Mouse (Mus musculus) myocyte (in vitro differentiated cells): ENCODE measurements around the gene Ttc6. TPM values are rescaled to one million over a fixed set of nuclear protein-coding genes. Genes with fewer than 3 reads are reported as not detected.

Experiments used
- H3K27me3 ChIP-seq: one replicate; pipeline ENCODE4 v1.6.1; 2011; ENCODE audit not compliant: control insufficient read depth, insufficient read depth, insufficient read length
- H3K36me3 ChIP-seq: one replicate; pipeline ENCODE4 v1.6.1; 2011; ENCODE audit not compliant: control insufficient read depth, insufficient read depth
- H3K4me2 ChIP-seq: one replicate; pipeline ENCODE4 v1.6.1; 2011; ENCODE audit warnings: low read depth, control low read depth
- H3K4me3 ChIP-seq: one replicate; pipeline ENCODE4 v1.5.1; 2011; ENCODE audit warnings: mild to moderate bottlenecking, control low read depth, moderate library complexity
- H3K79me2 ChIP-seq: one replicate; pipeline ENCODE4 v1.6.1; 2011; ENCODE audit not compliant: control insufficient read depth, insufficient read depth
- H3ac ChIP-seq: one replicate; pipeline ENCODE4 v1.6.1; 2011; ENCODE audit not compliant: control insufficient read depth, insufficient read length
- CEBPB ChIP-seq: IDR thresholded peaks from 2 replicates; pipeline ENCODE4 v1.6.1; 2011; ENCODE audit warnings: mild to moderate bottlenecking, moderate library complexity; ENCODE audit not compliant: poor library complexity, insufficient read depth, severe bottlenecking
- E2F4 ChIP-seq: IDR thresholded peaks from one replicate; pipeline ENCODE4 v1.6.1; 2011; ENCODE audit warnings: mild to moderate bottlenecking, control low read depth, moderate library complexity; ENCODE audit not compliant: insufficient read depth
- MAX ChIP-seq: IDR thresholded peaks from one replicate; pipeline ENCODE4 v1.6.1; 2011; ENCODE audit warnings: low read depth, mild to moderate bottlenecking, control low read depth
- MYOD1 ChIP-seq, 3 experiments: IDR thresholded peaks; one replicate each; pipeline ENCODE4 v1.6.1; 2011; ENCODE audit warnings: control low read depth in 2 of 3, low read depth in 2 of 3, mild to moderate bottlenecking in 2 of 3, moderate library complexity in 1 of 3; ENCODE audit not compliant: insufficient read length in 2 of 3, control insufficient read depth in 1 of 3
- MYOG ChIP-seq, 3 experiments: IDR thresholded peaks; one replicate each; pipeline ENCODE4 v1.6.1; 2011; ENCODE audit warnings: control low read depth in 2 of 3, low read depth in 2 of 3, mild to moderate bottlenecking in 2 of 3; ENCODE audit not compliant: insufficient read length in 2 of 3, control insufficient read depth in 1 of 3, insufficient read depth in 1 of 3
- POLR2A ChIP-seq: IDR thresholded peaks from one replicate; pipeline ENCODE4 v1.6.1; 2011; ENCODE audit warnings: low read depth, mild to moderate bottlenecking, control low read depth, moderate library complexity; ENCODE audit not compliant: insufficient read length
- POLR2AphosphoS2 ChIP-seq: IDR thresholded peaks from one replicate; pipeline ENCODE4 v1.6.1; 2011; ENCODE audit warnings: low read depth, control low read depth; ENCODE audit not compliant: insufficient read length
- REST ChIP-seq: IDR thresholded peaks from one replicate; pipeline ENCODE4 v1.6.1; 2011; ENCODE audit warnings: mild to moderate bottlenecking, control low read depth, moderate library complexity; ENCODE audit not compliant: insufficient read depth, insufficient read length
- SRF ChIP-seq: IDR thresholded peaks from one replicate; pipeline ENCODE4 v1.6.1; 2011; ENCODE audit warnings: low read depth; ENCODE audit not compliant: control insufficient read depth, insufficient read length
- TCF12 ChIP-seq: IDR thresholded peaks from one replicate; pipeline ENCODE4 v1.6.1; 2011; ENCODE audit warnings: mild to moderate bottlenecking, control low read depth; ENCODE audit not compliant: poor library complexity, insufficient read depth, severe bottlenecking
- TCF3 ChIP-seq: IDR thresholded peaks from one replicate; pipeline ENCODE4 v1.6.1; 2011; ENCODE audit warnings: low read depth, control low read depth; ENCODE audit not compliant: insufficient read length
- USF1 ChIP-seq: IDR thresholded peaks from one replicate; pipeline ENCODE4 v1.6.1; 2011; ENCODE audit warnings: low read depth, mild to moderate bottlenecking, control low read depth, moderate library complexity
- polyA plus RNA-seq: library from polyadenylated mRNA; unstranded; fragments of >200 nt; fragmentation: generic; extraction: Trizol; gene quantifications from one replicate; pipeline ENCODE4 v1.2.1, GENCODE M21; 2012; ENCODE audit warnings: missing spikeins

Ttc6 gene
- polyA plus RNA-seq, 1 experiment: not detected

DNA sequence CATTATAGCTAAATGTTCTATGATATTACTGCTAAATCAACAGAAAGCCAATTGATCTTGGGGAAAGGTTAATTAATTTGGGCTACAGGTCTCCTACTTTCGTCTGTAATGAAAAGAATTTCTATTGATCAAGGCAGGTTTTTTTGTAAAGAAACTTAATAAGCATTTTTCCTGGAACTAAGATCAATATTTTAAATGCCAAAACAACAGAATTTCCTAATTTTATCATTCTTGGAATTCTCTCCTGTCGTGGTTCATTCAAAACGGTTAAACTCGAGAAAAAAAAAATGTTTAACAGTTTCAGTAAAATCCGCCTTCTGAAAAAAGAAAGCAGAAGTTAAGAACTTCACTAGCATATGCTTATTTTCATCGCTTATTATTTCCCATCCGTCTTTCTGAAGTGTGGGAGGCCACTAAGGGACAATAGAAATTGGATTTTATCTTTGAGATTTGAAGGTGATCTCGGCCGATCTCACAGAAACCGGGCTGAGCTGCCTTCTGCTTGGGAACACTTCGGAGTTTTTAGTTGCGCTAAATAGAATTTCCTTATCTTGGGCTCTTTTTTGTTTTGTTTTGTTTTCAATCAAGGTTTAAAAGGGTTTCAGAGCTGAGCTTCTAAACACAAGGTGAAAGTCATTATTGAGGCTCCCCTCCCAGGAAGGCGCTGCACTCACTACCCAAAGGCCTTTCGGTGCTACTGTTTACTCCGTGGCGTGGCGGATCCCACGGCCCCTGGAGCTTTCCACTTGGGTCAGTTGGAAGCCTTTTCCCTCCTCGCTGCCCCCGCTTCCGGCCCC, 25.9 kb upstream of the Ttc6 start:
- TF ChIP-seq POLR2AphosphoS2 (no peak), MAX (no peak), USF1 (no peak), TCF12 (no peak), REST (no peak), E2F4 (no peak), TCF3 (no peak), MYOG (IDR thresholded peaks at IDR 0.05; ENCODE audit: control insufficient read depth in 1 of 3, insufficient read depth in 1 of 3, insufficient read length in 2 of 3, low read depth in 2 of 3) (no peak), CEBPB (no peak), SRF (no peak), MYOD1 (IDR thresholded peaks at IDR 0.05; ENCODE audit: control insufficient read depth in 1 of 3, insufficient read length in 2 of 3, low read depth in 2 of 3) (no peak), POLR2A (no peak)
- no peaks in the 10 kb centered on the region for H3K36me3 ChIP-seq
- peaks cover 10% of the 10 kb centered on the region for H3K27me3 ChIP-seq
- no peak overlapping the region for H3K4me2 ChIP-seq
- no peak overlapping the region for H3ac ChIP-seq
- H3K4me3 ChIP-seq: no peak overlapping the region
- no peaks in the 10 kb centered on the region for H3K79me2 ChIP-seq

GRCm38 (mm10) chr12:57538588-57539550, 25.0 kb upstream of the Ttc6 start:
- TF ChIP-seq E2F4 (no peak), USF1 (no peak), MAX (no peak), REST (no peak), POLR2AphosphoS2 (no peak), SRF (no peak), TCF12 (no peak), TCF3 (no peak), MYOG (IDR thresholded peaks at IDR 0.05; ENCODE audit: control insufficient read depth in 1 of 3, insufficient read depth in 1 of 3, insufficient read length in 2 of 3, low read depth in 2 of 3) (no peak), CEBPB (no peak), MYOD1 (IDR thresholded peaks at IDR 0.05; ENCODE audit: control insufficient read depth in 1 of 3, insufficient read length in 2 of 3, low read depth in 2 of 3) (no peak), POLR2A (no peak)
- no peaks in the 10 kb centered on the region for H3K36me3 ChIP-seq
- peaks cover 10% of the 10 kb centered on the region for H3K27me3 ChIP-seq
- no peaks in the 10 kb centered on the region for H3K79me2 ChIP-seq
- no peak overlapping the region for H3K4me3 ChIP-seq
- H3K4me2 ChIP-seq: no peak overlapping the region
- H3ac ChIP-seq: no peak overlapping the region

GRCm38 (mm10) chr12:57539551-57539985, 24.3 kb upstream of the Ttc6 start:
- Histone ChIP-seq H3K4me3 (no peak overlapping the region), H3K79me2 (no peaks in the 10 kb centered on the region), H3ac (no peak overlapping the region), H3K4me2 (no peak overlapping the region), H3K27me3 (peaks cover 10% of the 10 kb centered on the region), H3K36me3 (no peaks in the 10 kb centered on the region)
- TF ChIP-seq MAX (no peak), TCF12 (no peak), E2F4 (no peak), POLR2A (no peak), CEBPB (no peak), REST (no peak), SRF (no peak), MYOD1 (IDR thresholded peaks at IDR 0.05; ENCODE audit: control insufficient read depth in 1 of 3, insufficient read length in 2 of 3, low read depth in 2 of 3) (no peak), USF1 (no peak), POLR2AphosphoS2 (no peak), MYOG (IDR thresholded peaks at IDR 0.05; ENCODE audit: control insufficient read depth in 1 of 3, insufficient read depth in 1 of 3, insufficient read length in 2 of 3, low read depth in 2 of 3) (no peak), TCF3 (no peak)

DNA sequence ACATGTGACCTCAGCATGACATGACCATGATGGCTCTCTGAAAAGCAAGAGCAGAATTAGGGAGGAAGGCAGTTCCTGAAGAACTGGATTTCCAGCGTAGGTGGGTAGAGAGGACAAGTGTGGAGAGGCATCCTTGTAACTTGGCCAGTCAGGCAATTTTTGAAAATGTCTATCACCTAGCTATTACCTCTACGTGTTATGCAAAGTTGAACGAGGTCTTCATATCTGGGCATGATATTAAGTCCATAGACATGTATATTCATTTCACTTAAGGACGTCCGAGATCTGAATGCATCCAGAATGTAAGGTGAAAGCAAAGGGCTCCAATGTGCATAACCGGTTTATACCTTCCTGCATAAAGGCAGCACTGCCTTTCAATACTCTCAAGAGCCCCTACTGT, 22.8 kb upstream of the Ttc6 start:
- Histone ChIP-seq H3K4me3 (no peak overlapping the region), H3K4me2 (no peak overlapping the region), H3K36me3 (no peaks in the 10 kb centered on the region), H3K27me3 (peaks cover 10% of the 10 kb centered on the region), H3ac (no peak overlapping the region), H3K79me2 (no peaks in the 10 kb centered on the region)
- TF ChIP-seq USF1: no peak
- no peak for TF ChIP-seq MYOD1 (IDR thresholded peaks at IDR 0.05; ENCODE audit: control insufficient read depth in 1 of 3, insufficient read length in 2 of 3, low read depth in 2 of 3)
- TF ChIP-seq TCF12: no peak
- no peak for TF ChIP-seq E2F4
- no peak for TF ChIP-seq CEBPB
- no peak for TF ChIP-seq POLR2AphosphoS2
- TF ChIP-seq SRF: no peak
- no peak for TF ChIP-seq REST
